Mouse (Mus musculus) hindbrain, embryonic 10.5 days (tissue): ENCODE measurements around the gene Slc25a23. TPM values are rescaled to one million over a fixed set of nuclear protein-coding genes. Genes with fewer than 3 reads are reported as not detected.
A peak's percentile ranks its signal among the peaks of the same experiment; 100 is the strongest.
"Not testable (repeated sequence)": the region's sequence is repeated elsewhere in the genome, so short reads cannot be mapped to it uniquely, and the experiment has no call there.

ENCODE experiments used
- DNase-seq: peaks from one replicate; pipeline ENCODE4 v3.0.0-alpha.2; 2017; ENCODE audit warnings: low spot score
- H3K27ac ChIP-seq: fragments of 300-500 bp; sonication (generic); 2 replicates; pipeline ENCODE4 v1.5.1; 2016; ENCODE audit warnings: mild to moderate bottlenecking, moderate library complexity
- H3K27me3 ChIP-seq: fragments of 300-500 bp; sonication (generic); 2 replicates; pipeline ENCODE4 v1.6.1; 2016; ENCODE audit warnings: mild to moderate bottlenecking; ENCODE audit not compliant: poor library complexity, insufficient read depth, severe bottlenecking
- H3K36me3 ChIP-seq: fragments of 300-500 bp; sonication (generic); 2 replicates; pipeline ENCODE4 v1.6.1; 2016; ENCODE audit warnings: mild to moderate bottlenecking, moderate library complexity
- H3K4me1 ChIP-seq: fragments of 300-500 bp; sonication (generic); replicated peaks from 2 replicates; pipeline ENCODE4 v1.6.1; 2016; ENCODE audit warnings: mild to moderate bottlenecking
- H3K4me3 ChIP-seq: fragments of 300-500 bp; sonication (generic); 2 replicates; pipeline ENCODE4 v1.5.1; 2016; ENCODE audit warnings: mild to moderate bottlenecking, moderate library complexity
- H3K9me3 ChIP-seq: fragments of 300-500 bp; sonication (generic); 2 replicates; pipeline ENCODE4 v1.6.1; 2016; ENCODE audit warnings: mild to moderate bottlenecking, moderate library complexity
- WGBS: fragments of 180-500 bp; shearing (Covaris S2); methylation state at CpG from one replicate; pipeline ENCODE4 v1.1.7; 2016; 5-methylcytosine and 5-hydroxymethylcytosine counted together
- polyA plus RNA-seq: library from polyadenylated mRNA; unstranded; fragments of >200 nt; fragmentation: Nextera tagmentation; extraction: Ambion mirVana; gene quantifications from 2 replicates; pipeline ENCODE4 v1.2.1, GENCODE M21; 2016

Slc25a23 gene
- polyA plus RNA-seq, 1 experiment from 2014 or later: 16.2 TPM

DNA sequence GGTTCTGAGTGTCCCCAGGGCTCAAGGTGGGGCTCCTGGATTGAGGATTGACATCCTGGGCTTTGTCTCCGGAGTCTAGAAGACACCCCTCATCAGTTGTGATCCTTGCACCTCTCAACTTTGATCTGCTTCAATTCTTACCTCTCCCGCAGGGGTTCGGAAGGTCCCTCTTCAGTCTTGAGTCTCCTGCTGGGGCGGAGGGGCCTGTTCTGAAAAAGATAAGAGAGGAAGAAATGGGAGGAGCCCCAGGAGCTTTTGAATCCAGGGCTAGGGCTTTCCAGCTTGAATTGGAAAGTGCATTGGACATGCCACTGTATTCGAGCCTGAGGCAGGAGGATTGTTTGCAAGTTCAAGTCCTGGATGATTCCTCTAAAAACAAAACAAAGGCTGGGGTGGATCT is 7.2 kb upstream of the Slc25a23 start:
- DNase-seq: no peak
- Histone ChIP-seq H3K4me3 (no peak overlapping the region), H3K9me3 (no peaks in the 10 kb centered on the region), H3K36me3 (no peaks in the 10 kb centered on the region), H3K27ac (no peak overlapping the region), H3K27me3 (peaks cover 52% of the 10 kb centered on the region), H3K4me1 (peaks cover 24% of the 10 kb centered on the region)
- WGBS: 64% methylated on average over 5 of the region's 5 CpGs

GRCm38 (mm10) chr17:57063031-57063430 is 3.4 kb upstream of the Slc25a23 start:
- Histone ChIP-seq H3K27me3 (peaks cover 62% of the 10 kb centered on the region), H3K9me3 (no peaks in the 10 kb centered on the region), H3K36me3 (no peaks in the 10 kb centered on the region), H3K27ac (no peak overlapping the region), H3K4me3 (peak overlapping the region; percentile 22; the same call in 1 of the 2 replicates), H3K4me1 (peaks cover 39% of the 10 kb centered on the region)
- DNase-seq: no peak
- WGBS: 13% methylated on average over 8 of the region's 8 CpGs

DNA sequence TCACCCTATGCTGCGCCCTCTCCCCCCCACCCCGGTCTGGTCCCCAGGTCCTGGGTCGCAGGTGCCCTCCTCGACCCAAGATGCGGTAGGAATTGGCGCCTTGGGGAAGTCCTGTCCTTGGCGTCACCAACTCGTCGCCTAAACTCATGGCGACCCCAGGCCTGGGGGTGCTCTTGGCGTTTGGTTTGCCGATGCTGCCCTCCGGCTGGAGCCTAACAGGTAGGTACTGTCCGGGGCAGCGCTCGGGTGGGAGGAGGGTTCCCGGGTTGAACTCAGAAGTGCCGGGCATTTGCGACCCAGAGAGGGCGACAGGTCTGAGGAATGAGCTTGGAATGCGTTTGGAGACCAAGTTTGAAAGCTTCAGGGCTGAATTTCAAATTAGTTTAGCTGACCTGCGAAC is 2.9 kb upstream of the Slc25a23 start:
- H3K4me1 ChIP-seq: peaks cover 40% of the 10 kb centered on the region
- peaks cover 65% of the 10 kb centered on the region for H3K27me3 ChIP-seq
- peak overlapping the region; percentile 45; the same call in 1 of the 2 replicates for H3K27ac ChIP-seq
- H3K4me3 ChIP-seq: peak overlapping the region; percentile 47
- H3K9me3 ChIP-seq: no peaks in the 10 kb centered on the region
- DNase-seq: no peak
- under 1% methylated on average over 22 of the region's 22 CpGs for WGBS
- 0 out of 2 replicates have a peak, but pooled peaks cover 5% of the 10 kb centered on the region for H3K36me3 ChIP-seq

DNA sequence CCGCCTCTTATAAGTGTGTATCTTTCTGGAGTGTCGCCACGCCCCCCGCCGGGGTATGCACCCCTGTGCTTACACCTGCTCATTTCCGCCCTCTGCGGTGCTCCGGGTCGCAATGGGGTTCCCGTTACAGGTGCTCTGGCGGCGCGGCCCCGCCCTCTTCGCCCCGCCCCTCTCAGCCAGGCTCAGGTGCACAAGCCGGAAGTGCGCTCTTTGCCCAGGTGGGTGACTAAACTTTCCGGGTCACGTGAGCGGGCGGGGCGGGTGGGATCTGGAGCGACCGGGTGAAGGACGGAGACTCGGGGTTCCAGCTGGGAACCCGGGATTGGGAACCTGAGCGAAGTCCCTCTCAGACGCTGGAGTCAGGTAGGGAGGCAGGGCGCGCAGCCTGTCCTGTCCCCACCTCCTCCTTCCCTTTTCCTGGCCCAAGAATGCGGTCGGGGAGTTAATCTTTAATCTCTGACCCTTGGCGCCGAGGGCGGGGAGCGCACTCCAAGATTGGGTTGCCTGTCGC is 2.4 kb upstream of the Slc25a23 start:
- H3K4me1 ChIP-seq: peaks cover 40% of the 10 kb centered on the region
- H3K4me3 ChIP-seq: peak overlapping the region; percentile 47
- 0 out of 2 replicates have a peak, but pooled peaks cover 5% of the 10 kb centered on the region for H3K36me3 ChIP-seq
- H3K27me3 ChIP-seq: peaks cover 65% of the 10 kb centered on the region
- no peaks in the 10 kb centered on the region for H3K9me3 ChIP-seq
- WGBS: under 1% methylated on average over 39 of the region's 39 CpGs
- no peak for DNase-seq
- H3K27ac ChIP-seq: peak overlapping the region; percentile 45; the same call in 1 of the 2 replicates

GRCm38 (mm10) chr17:57061069-57061468 is 1.4 kb upstream of the Slc25a23 start:
- Histone ChIP-seq H3K4me1 (peaks cover 40% of the 10 kb centered on the region), H3K27me3 (peaks cover 58% of the 10 kb centered on the region), H3K4me3 (peak overlapping the region; percentile 74), H3K9me3 (no peaks in the 10 kb centered on the region), H3K27ac (no peak overlapping the region), H3K36me3 (peaks cover 10% of the 10 kb centered on the region)
- 41% methylated on average over 10 of the region's 10 CpGs for WGBS
- DNase-seq: no peak

DNA sequence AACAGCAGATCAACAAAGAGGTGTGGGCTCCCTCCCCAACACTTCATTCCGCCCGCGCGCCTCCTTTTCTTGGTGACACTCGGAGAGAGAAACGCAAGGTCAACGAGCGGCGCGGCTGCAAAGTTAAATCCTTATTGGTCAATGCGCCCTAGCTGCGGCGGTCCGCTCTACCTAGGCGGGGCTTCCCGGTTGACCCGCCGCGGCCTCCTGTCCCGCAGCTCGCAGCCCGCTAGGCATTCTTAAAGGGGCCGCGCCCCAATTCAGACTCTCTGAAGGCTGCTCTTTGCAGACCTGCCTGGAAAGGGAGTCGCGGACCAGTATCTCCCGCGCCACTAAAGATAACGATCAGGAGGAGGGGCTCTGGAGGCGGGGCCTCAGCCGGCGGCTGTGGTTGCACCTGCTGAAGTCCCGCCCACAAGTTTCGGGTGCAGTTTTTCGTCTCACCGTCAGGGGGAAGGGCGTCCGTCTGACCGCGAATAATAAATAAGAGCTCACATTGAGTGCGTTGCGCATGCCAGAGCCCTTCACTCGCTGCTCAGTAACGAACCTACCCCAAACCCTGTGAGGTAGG is 653 bp upstream of the Slc25a23 start:
- peak overlapping the region; percentile 74 for H3K4me3 ChIP-seq
- DNase-seq: peak; percentile 94
- WGBS: under 1% methylated on average over 44 of the region's 44 CpGs
- H3K27ac ChIP-seq: peak overlapping the region; percentile 91
- no peaks in the 10 kb centered on the region for H3K9me3 ChIP-seq
- H3K27me3 ChIP-seq: peaks cover 54% of the 10 kb centered on the region
- H3K4me1 ChIP-seq: peaks cover 37% of the 10 kb centered on the region
- peaks cover 17% of the 10 kb centered on the region for H3K36me3 ChIP-seq

- DNase-seq: no peak
- H3K9me3 ChIP-seq: no peaks in the 10 kb centered on the region
- H3K4me1 ChIP-seq: peaks cover 36% of the 10 kb centered on the region
- peaks cover 41% of the 10 kb centered on the region for H3K27me3 ChIP-seq
- H3K36me3 ChIP-seq: peaks cover 31% of the 10 kb centered on the region
- H3K27ac ChIP-seq: peak within 1 kb of the TSS; percentile 91
- WGBS: under 1% methylated on average over 19 of the region's 22 CpGs
- peak within 1 kb of the TSS; percentile 74 for H3K4me3 ChIP-seq
Observed at GRCm38 (mm10) chr17:57058891-57059485, 675 bp downstream of the Slc25a23 start, which contains the start of gene Crb3. TSS of gene Crb3 (plus strand) at chr17:57059105.

DNA sequence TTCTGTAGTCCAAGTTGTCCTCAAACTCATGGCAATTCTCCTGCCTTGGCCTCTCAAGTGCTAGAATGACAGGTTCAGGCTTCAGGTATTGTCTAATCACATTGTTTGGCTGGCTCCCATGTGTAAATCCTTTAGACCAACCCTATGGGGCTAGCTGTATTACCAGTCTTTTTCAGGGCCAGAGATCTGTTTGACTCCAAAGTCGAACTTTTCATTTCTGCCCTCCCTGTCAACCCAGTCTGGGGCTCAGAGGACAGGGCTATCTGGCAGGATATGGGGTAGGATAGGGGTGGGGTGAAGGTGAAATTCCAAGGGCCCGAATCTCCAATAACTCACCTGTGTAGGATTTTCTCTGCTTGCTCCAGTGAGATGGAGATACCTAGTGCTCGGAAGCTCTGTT is 3.4 kb downstream of the Slc25a23 start:
- Histone ChIP-seq H3K4me1 (peaks cover 25% of the 10 kb centered on the region), H3K27ac (no peak overlapping the region), H3K9me3 (no peaks in the 10 kb centered on the region), H3K27me3 (peaks cover 15% of the 10 kb centered on the region), H3K4me3 (no peak overlapping the region), H3K36me3 (peaks cover 58% of the 10 kb centered on the region)
- WGBS: 87% methylated on average over 3 of the region's 3 CpGs
- DNase-seq: no peak

DNA sequence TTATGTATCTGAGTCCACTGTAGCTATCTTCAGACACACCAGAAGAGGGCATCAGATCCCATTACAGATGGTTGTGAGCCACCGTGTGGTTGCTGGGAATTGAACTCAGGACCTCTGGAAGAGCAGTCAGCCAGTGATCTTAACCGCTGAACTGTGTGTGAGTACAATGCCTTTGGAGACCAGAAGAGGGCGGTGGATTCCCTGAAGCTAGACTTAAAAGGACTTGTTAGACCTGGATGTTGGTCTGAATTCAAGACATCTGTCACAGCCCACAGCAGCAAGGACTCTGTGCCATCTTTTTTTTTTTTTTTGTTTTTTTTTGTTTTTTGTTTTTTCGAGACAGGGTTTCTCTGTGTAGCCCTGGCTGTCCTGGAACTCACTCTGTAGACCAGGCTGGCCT is 8.0 kb downstream of the Slc25a23 start:
- H3K27ac ChIP-seq, DNase-seq, H3K4me1 ChIP-seq, H3K27me3 ChIP-seq, H3K4me3 ChIP-seq, H3K9me3 ChIP-seq: not testable (repeated sequence)
- H3K36me3 ChIP-seq: peaks cover 93% of the 10 kb centered on the region
- WGBS: 79% methylated on average over 4 of the region's 4 CpGs

DNA sequence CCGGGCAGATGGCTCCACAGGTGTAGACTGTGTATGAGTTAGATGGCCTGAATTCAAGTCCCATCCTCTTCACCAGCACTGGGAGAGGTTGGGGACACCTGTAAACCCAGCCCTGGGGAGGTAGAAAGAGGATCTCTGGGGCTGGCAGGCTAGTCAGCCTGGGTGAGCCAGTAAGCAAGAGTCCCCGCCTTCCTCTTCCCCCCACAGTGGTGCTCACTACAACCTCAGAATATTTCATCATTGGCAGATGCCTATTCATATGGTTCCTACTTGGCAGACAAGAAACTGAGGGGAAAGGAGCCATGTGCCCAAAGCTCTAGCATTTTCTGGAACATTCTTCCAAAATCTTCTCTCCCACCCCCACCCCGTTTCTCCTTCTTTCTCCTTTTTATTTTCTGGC is 10.8 kb downstream of the Slc25a23 start:
- Histone ChIP-seq H3K27me3 (no peaks in the 10 kb centered on the region), H3K4me1 (no peaks in the 10 kb centered on the region), H3K36me3 (peaks cover 86% of the 10 kb centered on the region), H3K4me3 (no peak overlapping the region), H3K27ac (no peak overlapping the region), H3K9me3 (no peaks in the 10 kb centered on the region)
- WGBS: 93% methylated on average over 3 of the region's 3 CpGs
- no peak for DNase-seq

- no peak for DNase-seq
- Histone ChIP-seq H3K4me1 (peaks cover 3% of the 10 kb centered on the region; the same call in 1 of the 2 replicates), H3K4me3 (no peak overlapping the region), H3K27me3 (no peaks in the 10 kb centered on the region), H3K27ac (no peak overlapping the region), H3K36me3 (peaks cover 72% of the 10 kb centered on the region), H3K9me3 (no peaks in the 10 kb centered on the region)
- WGBS: 29% methylated on average over 5 of the region's 5 CpGs
Observed at GRCm38 (mm10) chr17:57047406-57047805, 12.3 kb downstream of the Slc25a23 start.

DNA sequence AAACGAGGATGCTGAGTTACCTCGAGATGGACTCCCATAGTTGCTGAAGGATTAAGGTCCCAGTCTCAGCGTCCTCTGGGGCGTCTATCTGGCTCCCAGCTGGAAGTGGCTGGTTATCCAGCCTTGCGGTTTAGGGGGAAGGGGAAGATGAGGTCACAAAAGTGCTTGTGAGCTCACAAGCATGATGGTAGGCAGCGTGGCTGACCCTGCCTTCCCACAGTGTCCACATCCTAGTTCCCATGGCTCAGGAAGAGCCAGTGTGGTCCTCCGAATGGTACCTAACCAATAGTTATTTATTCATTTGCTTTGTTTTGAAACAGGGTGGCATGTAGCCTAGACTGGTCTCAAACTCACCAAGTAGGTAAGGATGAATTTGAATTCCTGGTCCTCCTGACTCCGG is 18.1 kb downstream of the Slc25a23 start, which contains the start of gene Slc25a41:
Gene Slc25a41, minus strand, starts transcription at position 101 of the 400 bp plus-strand sequence.
- peaks cover 3% of the 10 kb centered on the region; the same call in 1 of the 2 replicates for H3K9me3 ChIP-seq
- DNase-seq: no peak
- H3K4me3 ChIP-seq: no peak within 1 kb of the TSS
- H3K27me3 ChIP-seq: peaks cover 22% of the 10 kb centered on the region
- peaks cover 3% of the 10 kb centered on the region; the same call in 1 of the 2 replicates for H3K4me1 ChIP-seq
- H3K36me3 ChIP-seq: peaks cover 20% of the 10 kb centered on the region
- 77% methylated on average over 8 of the region's 8 CpGs for WGBS
- H3K27ac ChIP-seq: no peak within 1 kb of the TSS

DNA sequence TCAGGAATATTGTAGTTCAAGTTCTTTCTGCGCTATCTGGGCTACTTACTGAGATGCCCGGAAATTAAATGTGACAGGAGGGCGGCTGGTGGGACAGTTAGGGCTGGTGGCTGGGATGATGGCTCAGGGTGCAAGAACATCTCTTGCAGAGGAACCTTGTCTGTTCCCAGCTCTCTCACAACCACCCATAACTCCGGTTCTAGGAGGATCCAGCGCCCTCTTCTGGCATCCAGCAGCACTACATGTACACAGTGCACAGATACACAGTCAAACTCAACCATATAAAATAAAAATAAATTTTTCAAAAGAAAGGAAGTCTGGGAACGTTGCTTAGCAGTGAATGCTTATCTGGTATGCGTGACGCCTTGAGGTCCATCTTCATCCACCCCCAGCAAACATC is 20.7 kb downstream of the Slc25a23 start:
- peaks cover 3% of the 10 kb centered on the region; the same call in 1 of the 2 replicates for H3K4me1 ChIP-seq
- no peak overlapping the region for H3K4me3 ChIP-seq
- H3K9me3 ChIP-seq: peaks cover 3% of the 10 kb centered on the region; the same call in 1 of the 2 replicates
- 36% methylated on average over 8 of the region's 8 CpGs for WGBS
- H3K27me3 ChIP-seq: peaks cover 22% of the 10 kb centered on the region
- no peak for DNase-seq
- no peak overlapping the region for H3K27ac ChIP-seq
- H3K36me3 ChIP-seq: no peaks in the 10 kb centered on the region
